ENCODE assay signal across 17 mouse cellular contexts in genomic region chr10:60084065-60084464, GRCm38 (mm10). TPM values are rescaled to one million over a fixed set of nuclear protein-coding genes. Genes with fewer than 3 reads are reported as not detected.
A peak's percentile ranks its signal among the peaks of the same experiment; 100 is the strongest.
DNase-seq lines count a peak whose midpoint lies in the region; ATAC-seq and TF ChIP-seq lines count a peak whose summit lies in the region.
"Had no signal": no experiment of that assay in that cellular context is flagged by ENCODE, and none has a peak within 500 bp of the region (broad histone marks: within the 10 kb centered on the region; RNA-seq: fewer than 3 reads in every experiment).

No protein-coding gene starts in this region.

- peaks cover 28% of the 10 kb centered on the region for H3K4me1 ChIP-seq in forebrain, embryonic 15.5 days
- H3K4me1 ChIP-seq in forebrain, embryonic 10.5 days, result peaks cover 20% of the 10 kb centered on the region

- no peak overlapping the region for H3K4me3 ChIP-seq in forebrain, embryonic 15.5 days
- no peak overlapping the region for H3K4me3 ChIP-seq in forebrain, embryonic 10.5 days
- H3K4me3 ChIP-seq in layer of hippocampus, adult 2 months, result no peak overlapping the region
- H3K4me3 ChIP-seq: heart, adult 2 months; kidney, embryonic 15.5 days; limb, embryonic 10.5 days; liver, embryonic 12.5 days; lung, embryonic 15.5 days; neural tube, embryonic 12.5 days had no signal

- no peaks in the 10 kb centered on the region for H3K27me3 ChIP-seq in forebrain, embryonic 15.5 days
- no peaks in the 10 kb centered on the region for H3K27me3 ChIP-seq in forebrain, embryonic 10.5 days (ENCODE audit: poor library complexity, severe bottlenecking)
- H3K27me3 ChIP-seq: kidney, embryonic 15.5 days; liver, embryonic 12.5 days; lung, embryonic 15.5 days; neural tube, embryonic 12.5 days; Patski had no signal

- TF ChIP-seq CTCF in layer of hippocampus, adult 2 months (conservative IDR thresholded peaks at IDR 0.05), result no peak

- H3K36me3 ChIP-seq in forebrain, embryonic 15.5 days, result no peaks in the 10 kb centered on the region
- H3K36me3 ChIP-seq in forebrain, embryonic 10.5 days (replicated peaks), result no peaks in the 10 kb centered on the region
- H3K36me3 ChIP-seq: kidney, embryonic 15.5 days; limb, embryonic 10.5 days; liver, embryonic 12.5 days; lung, embryonic 15.5 days; neural tube, embryonic 12.5 days had no signal

- 65% methylated on average over 4 of the region's 4 CpGs for WGBS in forebrain, embryonic 15.5 days
- WGBS in forebrain, embryonic 10.5 days, result 93% methylated on average over 4 of the region's 4 CpGs

- no peak for DNase-seq in forebrain, embryonic 10.5 days (ENCODE audit: extremely low spot score, low spot score)
- peak in 1 of 2 experiments; percentile 23 for DNase-seq in layer of hippocampus, adult 2 months (ENCODE audit: low spot score in 2 of 2)
- DNase-seq in layer of hippocampus, adult 9-10 months (ENCODE audit: low spot score), result no peak
- DNase-seq in adipocyte (ENCODE audit: low spot score), result peak; percentile 51
- DNase-seq in cerebellum, adult 8-10 months, result peak; percentile 33
- no peak for DNase-seq in yolk sac, embryonic 10.5 days (ENCODE audit: low spot score)
- DNase-seq in thymus, postnatal 14 days, result no peak
- DNase-seq: midbrain, embryonic 14.5 days; right cerebral cortex, postnatal 14 days had no signal

- H3K4me2 ChIP-seq in forebrain, embryonic 15.5 days (replicated peaks), result no peak overlapping the region
- H3K4me2 ChIP-seq: kidney, embryonic 15.5 days; liver, embryonic 12.5 days; lung, embryonic 15.5 days; neural tube, embryonic 12.5 days had no signal

- no peaks in the 10 kb centered on the region for H3K9me3 ChIP-seq in forebrain, embryonic 15.5 days
- no peaks in the 10 kb centered on the region for H3K9me3 ChIP-seq in forebrain, embryonic 10.5 days
- H3K9me3 ChIP-seq: kidney, embryonic 15.5 days; limb, embryonic 10.5 days; liver, embryonic 12.5 days; lung, embryonic 15.5 days; neural tube, embryonic 12.5 days had no signal

- peak overlapping the region; percentile 34; the same call in 1 of the 2 replicates for H3K27ac ChIP-seq in forebrain, embryonic 15.5 days (replicated peaks)
- H3K27ac ChIP-seq in forebrain, embryonic 10.5 days, result no peak overlapping the region
- H3K27ac ChIP-seq in layer of hippocampus, adult 2 months, result peak overlapping the region; percentile 56; the same call in 1 of the 2 replicates
- H3K27ac ChIP-seq: heart, adult 2 months; kidney, embryonic 15.5 days; limb, embryonic 10.5 days; liver, embryonic 12.5 days; lung, embryonic 15.5 days; neural tube, embryonic 12.5 days had no signal

- no peak overlapping the region for H3K9ac ChIP-seq in forebrain, embryonic 15.5 days (replicated peaks)
- H3K9ac ChIP-seq: kidney, embryonic 15.5 days; liver, embryonic 12.5 days; lung, embryonic 15.5 days; neural tube, embryonic 12.5 days had no signal

- ATAC-seq in forebrain, embryonic 15.5 days (replicated peaks), result peak; percentile 54; the same call in 1 of the 2 replicates
- ATAC-seq: liver, embryonic 12.5 days; Patski had no signal

RNA-seq across cellular contexts. Expression of gene Spock2, which starts 22.0 kb away (rescaled TPM):
- polyA plus RNA-seq in forebrain, embryonic 15.5 days (2015; fragmentation: Nextera tagmentation; extraction: Ambion mirVana), result 48.1 and 49.0 TPM in 2 replicates
- polyA plus RNA-seq in forebrain, embryonic 10.5 days (2016; fragmentation: Nextera tagmentation; extraction: Ambion mirVana), result 3.2 and 3.5 TPM in 2 replicates
- total RNA-seq in layer of hippocampus, adult 2 months (2021), result 100 to 1,000 TPM; 476 to 514 TPM

Comparison
In these comparisons a context has a peak if more than half of its experiments do, and no peak if none do; other contexts are left out.
1. RNA of gene Spock2, which starts 22.0 kb away (polyA plus RNA-seq): 48.1 to 49.0 TPM in forebrain, embryonic 15.5 days; 3.2 to 3.5 TPM in forebrain, embryonic 10.5 days; every median in the first group is over 10 times any median in the second.
2. DNase-seq: peak in adipocyte (single experiment) and cerebellum, adult 8-10 months (single experiment); none in forebrain, embryonic 10.5 days (single experiment), layer of hippocampus, adult 9-10 months (single experiment), yolk sac, embryonic 10.5 days (single experiment) and thymus, postnatal 14 days (single experiment).